Mouse (Mus musculus) neural tube, embryonic 14.5 days (tissue): ENCODE measurements at regions not wholly inside any gene's neighbourhood (a gene's known extent, or its start where the extent isn't known, plus 50 kb on each side); places are given as distances from the start of the nearest gene placed in this dataset.

Source experiments
- ATAC-seq: fragments of 200-750 bp; cut with Nextera tagmentation; 2 replicates; pipeline ENCODE4 v1.8.0; 2017; ENCODE audit warnings: low read depth, mild to moderate bottlenecking, moderate TSS enrichment, moderate library complexity
- H3K27ac ChIP-seq: fragments of 300-500 bp; sonication (generic); 2 replicates; pipeline ENCODE4 v1.5.1; 2014; ENCODE audit warnings: low read depth, mild to moderate bottlenecking, control low read depth, low read length, moderate library complexity, mixed read lengths
- H3K27me3 ChIP-seq: fragments of 300-500 bp; sonication (generic); 2 replicates; pipeline ENCODE4 v1.6.1; 2014; ENCODE audit warnings: low read length; ENCODE audit not compliant: control insufficient read depth, insufficient read depth
- H3K36me3 ChIP-seq: fragments of 300-500 bp; sonication (generic); 2 replicates; pipeline ENCODE4 v1.6.1; 2014; ENCODE audit warnings: low read length, mixed read lengths; ENCODE audit not compliant: control insufficient read depth, insufficient read depth
- H3K4me1 ChIP-seq: fragments of 300-500 bp; sonication (generic); 2 replicates; pipeline ENCODE4 v1.6.1; 2014; ENCODE audit warnings: low read length; ENCODE audit not compliant: control insufficient read depth, insufficient read depth
- H3K4me2 ChIP-seq: fragments of 300-500 bp; sonication (generic); 2 replicates; pipeline ENCODE4 v1.6.1; 2014; ENCODE audit warnings: mild to moderate bottlenecking, low read depth, low read length, control low read depth
- H3K4me3 ChIP-seq: fragments of 300-500 bp; sonication (generic); 2 replicates; pipeline ENCODE4 v1.5.1; 2014; ENCODE audit warnings: low read depth, low read length, control low read depth, mixed read lengths
- H3K9ac ChIP-seq: fragments of 300-500 bp; sonication (generic); replicated peaks from 2 replicates; pipeline ENCODE4 v1.6.1; 2014; ENCODE audit warnings: low read depth, mild to moderate bottlenecking, control low read depth, low read length, mixed read lengths
- H3K9me3 ChIP-seq: fragments of 300-500 bp; sonication (generic); 2 replicates; pipeline ENCODE4 v1.6.1; 2016; ENCODE audit warnings: low read length; ENCODE audit not compliant: control insufficient read depth
- WGBS: fragments of 180-500 bp; shearing (Covaris S2); extraction: QIAGEN DNeasy Blood & Tissue Kit; methylation state at CpG from one replicate; pipeline ENCODE4 v1.1.7; 2014; 5-methylcytosine and 5-hydroxymethylcytosine counted together

GRCm38 (mm10) chr4:87422588-87422987 lies 192.3 kb upstream of the Slc24a2 start:
- ATAC-seq, result no peak; the same call in 1 of the 2 replicates
- H3K9ac ChIP-seq, result no peak overlapping the region
- H3K27ac ChIP-seq, result no peak overlapping the region
- no peaks in the 10 kb centered on the region for H3K36me3 ChIP-seq
- no peak overlapping the region for H3K4me2 ChIP-seq
- 41% methylated on average over 6 of the region's 6 CpGs for WGBS
- H3K4me1 ChIP-seq, result no peaks in the 10 kb centered on the region
- no peak overlapping the region for H3K4me3 ChIP-seq
- no peaks in the 10 kb centered on the region for H3K9me3 ChIP-seq
- no peaks in the 10 kb centered on the region for H3K27me3 ChIP-seq

GRCm38 (mm10) chr4:87403354-87403753 lies 173.1 kb upstream of the Slc24a2 start:
- Histone ChIP-seq H3K4me2 (no peak overlapping the region), H3K27me3 (no peaks in the 10 kb centered on the region), H3K27ac (no peak overlapping the region), H3K36me3 (no peaks in the 10 kb centered on the region), H3K4me3 (no peak overlapping the region), H3K4me1 (no peaks in the 10 kb centered on the region), H3K9me3 (no peaks in the 10 kb centered on the region), H3K9ac (no peak overlapping the region)
- 66% methylated on average over 6 of the region's 6 CpGs for WGBS
- no peak for ATAC-seq

GRCm38 (mm10) chr4:87402173-87402556 lies 171.9 kb upstream of the Slc24a2 start:
- Histone ChIP-seq H3K4me3 (no peak overlapping the region), H3K27ac (no peak overlapping the region), H3K4me2 (no peak overlapping the region), H3K9me3 (no peaks in the 10 kb centered on the region), H3K36me3 (no peaks in the 10 kb centered on the region), H3K9ac (no peak overlapping the region), H3K27me3 (no peaks in the 10 kb centered on the region), H3K4me1 (no peaks in the 10 kb centered on the region)
- no peak for ATAC-seq
- WGBS, result 75% methylated on average over 7 of the region's 7 CpGs

GRCm38 (mm10) chr4:87401316-87402172 lies 171.3 kb upstream of the Slc24a2 start:
- no peak overlapping the region for H3K9ac ChIP-seq
- no peaks in the 10 kb centered on the region for H3K9me3 ChIP-seq
- ATAC-seq, result peak; percentile 63
- H3K4me1 ChIP-seq, result no peaks in the 10 kb centered on the region
- H3K4me3 ChIP-seq, result no peak overlapping the region
- peak overlapping the region; percentile 12; the same call in 1 of the 2 replicates for H3K4me2 ChIP-seq
- H3K27ac ChIP-seq, result 0 out of 2 replicates have a peak overlapping the region, but pooled peaks have one; percentile 0
- no peaks in the 10 kb centered on the region for H3K36me3 ChIP-seq
- 33% methylated on average over 20 of the region's 20 CpGs for WGBS
- H3K27me3 ChIP-seq, result no peaks in the 10 kb centered on the region

- H3K27me3 ChIP-seq, result no peaks in the 10 kb centered on the region
- no peak overlapping the region for H3K9ac ChIP-seq
- H3K4me1 ChIP-seq, result peaks cover 7% of the 10 kb centered on the region; the same call in 1 of the 2 replicates
- H3K36me3 ChIP-seq, result no peaks in the 10 kb centered on the region
- no peak overlapping the region for H3K27ac ChIP-seq
- no peak overlapping the region for H3K4me2 ChIP-seq
- WGBS, result 82% methylated on average over 3 of the region's 3 CpGs
- H3K9me3 ChIP-seq, result no peaks in the 10 kb centered on the region
- H3K4me3 ChIP-seq, result no peak overlapping the region
- no peak for ATAC-seq
Observed at GRCm38 (mm10) chr4:87386835-87387234, 156.6 kb upstream of the Slc24a2 start.

- H3K27me3 ChIP-seq, result no peaks in the 10 kb centered on the region
- H3K4me3 ChIP-seq, result no peak overlapping the region
- no peak for ATAC-seq
- no peak overlapping the region for H3K4me2 ChIP-seq
- H3K36me3 ChIP-seq, result no peaks in the 10 kb centered on the region
- no peaks in the 10 kb centered on the region for H3K9me3 ChIP-seq
- H3K27ac ChIP-seq, result no peak overlapping the region
- peaks cover 7% of the 10 kb centered on the region; the same call in 1 of the 2 replicates for H3K4me1 ChIP-seq
- no peak overlapping the region for H3K9ac ChIP-seq
- WGBS, result 22% methylated on average over 9 of the region's 9 CpGs
Observed at GRCm38 (mm10) chr4:87386271-87386670, 156.0 kb upstream of the Slc24a2 start.

- H3K4me2 ChIP-seq, result no peak overlapping the region
- H3K36me3 ChIP-seq, result no peaks in the 10 kb centered on the region
- no peak overlapping the region for H3K27ac ChIP-seq
- no peak overlapping the region for H3K9ac ChIP-seq
- no peaks in the 10 kb centered on the region for H3K9me3 ChIP-seq
- H3K4me1 ChIP-seq, result peaks cover 7% of the 10 kb centered on the region; the same call in 1 of the 2 replicates
- WGBS, result 8% methylated on average over 7 of the region's 7 CpGs
- H3K4me3 ChIP-seq, result no peak overlapping the region
- no peak for ATAC-seq
- no peaks in the 10 kb centered on the region for H3K27me3 ChIP-seq
Observed at GRCm38 (mm10) chr4:87385221-87385739, 155.0 kb upstream of the Slc24a2 start.

GRCm38 (mm10) chr4:87384469-87385044 lies 154.3 kb upstream of the Slc24a2 start:
- no peaks in the 10 kb centered on the region for H3K9me3 ChIP-seq
- no peaks in the 10 kb centered on the region for H3K27me3 ChIP-seq
- no peak overlapping the region for H3K27ac ChIP-seq
- ATAC-seq, result no peak
- no peak overlapping the region for H3K9ac ChIP-seq
- no peak overlapping the region for H3K4me2 ChIP-seq
- H3K36me3 ChIP-seq, result no peaks in the 10 kb centered on the region
- WGBS, result 12% methylated on average over 6 of the region's 6 CpGs
- no peak overlapping the region for H3K4me3 ChIP-seq
- H3K4me1 ChIP-seq, result peaks cover 7% of the 10 kb centered on the region; the same call in 1 of the 2 replicates

GRCm38 (mm10) chr4:87380716-87381115 lies 150.4 kb upstream of the Slc24a2 start:
- H3K4me3 ChIP-seq, result no peak overlapping the region
- 29% methylated on average over 5 of the region's 5 CpGs for WGBS

More at GRCm38 (mm10) chr4:87380716-87381115, 150.4 kb upstream of the Slc24a2 start:
- no peaks in the 10 kb centered on the region for H3K36me3 ChIP-seq
- no peak overlapping the region for H3K4me2 ChIP-seq
- no peak overlapping the region for H3K9ac ChIP-seq
- no peak overlapping the region for H3K27ac ChIP-seq
- H3K9me3 ChIP-seq, result no peaks in the 10 kb centered on the region
- no peak for ATAC-seq
- H3K4me1 ChIP-seq, result peaks cover 4% of the 10 kb centered on the region; the same call in 1 of the 2 replicates
- H3K27me3 ChIP-seq, result no peaks in the 10 kb centered on the region
